Mouse (Mus musculus) bone marrow macrophage, adult 2 months (primary cell): ENCODE data around the gene Smarca1.

Experiments used
- CTCF ChIP-seq: IDR thresholded peaks from 2 replicates; pipeline ENCODE4 v1.5.1; 2012; ENCODE audit warnings: low read depth, mild to moderate bottlenecking, low read length, moderate library complexity
- POLR2A ChIP-seq: IDR thresholded peaks from 2 replicates; pipeline ENCODE4 v1.6.1; 2012; ENCODE audit warnings: mild to moderate bottlenecking, low read depth, low read length, borderline replicate concordance

GRCm38 (mm10) chrX:47835098-47835834 is 57.5 kb downstream of the Smarca1 start:
- TF ChIP-seq CTCF (no peak), POLR2A (no peak)
